In genomic region chr17:25248033-25248750, GRCm38 (mm10) we compare ENCODE assay signal across 22 mouse cellular contexts. TPM values are rescaled to one million over a fixed set of nuclear protein-coding genes. Genes with fewer than 3 reads are reported as not detected.
A peak's percentile ranks its signal among the peaks of the same experiment; 100 is the strongest.
DNase-seq lines count a peak whose midpoint lies in the region; ATAC-seq and TF ChIP-seq lines count a peak whose summit lies in the region.
"Had no signal": no experiment of that assay in that cellular context is flagged by ENCODE, and none has a peak within 500 bp of the region (broad histone marks: within the 10 kb centered on the region; RNA-seq: fewer than 3 reads in every experiment).

No protein-coding gene starts in this region.

- H3K9ac ChIP-seq in liver, postnatal 0 days (replicated peaks) = no peak overlapping the region
- H3K9ac ChIP-seq: forebrain, embryonic 15.5 days; heart, embryonic 12.5 days; lung, embryonic 15.5 days had no signal

- no peak overlapping the region for H3K27ac ChIP-seq in liver, postnatal 0 days (ENCODE audit: low read depth)
- H3K27ac ChIP-seq: forebrain, embryonic 15.5 days; hindbrain, embryonic 10.5 days; lung, embryonic 15.5 days; macrophage had no signal

- peak overlapping the region; percentile 29 for H3K4me2 ChIP-seq in liver, postnatal 0 days (ENCODE audit: low read depth, low read length)
- H3K4me2 ChIP-seq: forebrain, embryonic 15.5 days; heart, embryonic 12.5 days; lung, embryonic 15.5 days had no signal

- no peak for DNase-seq in liver, postnatal 0 days
- DNase-seq in liver = no peak
- DNase-seq in CD4-positive, CD25-positive, alpha-beta regulatory T cell, adult 2 months (ENCODE audit: low read depth, low spot score) = peak; percentile 44
- no peak for DNase-seq in frontal cortex, postnatal 36 days (ENCODE audit: low spot score in 2 of 2)
- DNase-seq in kidney, adult 18-20 months = no peak
- no peak for DNase-seq in testis, postnatal 14 days (ENCODE audit: low spot score)
- DNase-seq: cerebellum, adult 18-20 months; cerebellum, postnatal 36 days; kidney, adult 9 months; layer of hippocampus, postnatal 36 days had no signal

- no peak for TF ChIP-seq EP300 in liver, postnatal 0 days (IDR thresholded peaks at IDR 0.05; ENCODE audit: low read depth)

- 49% methylated on average over 18 of the region's 18 CpGs for WGBS in liver, postnatal 0 days (ENCODE audit: insufficient replicate concordance)

- no peak for ATAC-seq in liver, postnatal 0 days
- ATAC-seq in hematopoietic stem cell, adult 5-6 weeks (replicated peaks in 1 of 2; ENCODE audit: insufficient read depth in 1 of 2, low FRiP score in 2 of 2, low TSS enrichment in 1 of 2, low read depth in 1 of 2, poor library complexity in 2 of 2, severe bottlenecking in 2 of 2) = peak; percentile 81 to 84
- ATAC-seq in neutrophil, adult 5-6 weeks (ENCODE audit: extremely low read depth, insufficient number of reproducible peaks, low FRiP score, poor library complexity, severe bottlenecking) = peak; percentile 10; the same call in 1 of the 2 replicates
- ATAC-seq: forebrain, embryonic 15.5 days had no signal

- no peak for TF ChIP-seq CTCF in liver, postnatal 0 days (IDR thresholded peaks at IDR 0.05; ENCODE audit: low read depth)

- 0 out of 2 replicates have a peak, but pooled peaks cover 4% of the 10 kb centered on the region for H3K27me3 ChIP-seq in liver, postnatal 0 days (ENCODE audit: insufficient read depth, low read length)
- H3K27me3 ChIP-seq: forebrain, embryonic 15.5 days had no signal

- no peak overlapping the region for H3K4me3 ChIP-seq in liver, postnatal 0 days (ENCODE audit: low read depth, low read length)
- H3K4me3 ChIP-seq: forebrain, embryonic 15.5 days; heart, embryonic 12.5 days; hindbrain, embryonic 10.5 days; lung, embryonic 15.5 days had no signal

- H3K4me1 ChIP-seq in liver, postnatal 0 days (ENCODE audit: insufficient read depth) = no peaks in the 10 kb centered on the region
- H3K4me1 ChIP-seq: forebrain, embryonic 15.5 days; heart, embryonic 12.5 days; lung, embryonic 15.5 days had no signal

- no peaks in the 10 kb centered on the region for H3K9me3 ChIP-seq in liver, postnatal 0 days (ENCODE audit: low read length)
- H3K9me3 ChIP-seq: forebrain, embryonic 15.5 days; heart, embryonic 12.5 days; hindbrain, embryonic 10.5 days; lung, embryonic 15.5 days had no signal

- H3K36me3 ChIP-seq in liver, postnatal 0 days (replicated peaks; ENCODE audit: insufficient read depth, low read length) = peaks cover 2% of the 10 kb centered on the region

RNA-seq across cellular contexts. Expression of gene Baiap3, which starts 8.0 kb away (rescaled TPM):
- polyA plus RNA-seq in liver, postnatal 0 days (2015; fragmentation: Nextera tagmentation; extraction: Ambion mirVana) = 0.54 and 0.58 TPM in 2 replicates
- total RNA-seq in hematopoietic stem cell, adult 5-6 weeks (2017) = 1.3 and 1.8 TPM in 2 replicates
- 5.4 and 7.8 TPM in 2 replicates for total RNA-seq in neutrophil, adult 5-6 weeks (2017)
- polyA plus RNA-seq: macrophage had no signal

RNA-seq across cellular contexts. Expression of gene Tsr3, which starts 8.2 kb away (rescaled TPM):
- 19.1 and 19.7 TPM in 2 replicates for polyA plus RNA-seq in liver, postnatal 0 days (2015; fragmentation: Nextera tagmentation; extraction: Ambion mirVana)
- 29.1 and 29.9 TPM in 2 replicates for total RNA-seq in hematopoietic stem cell, adult 5-6 weeks (2017)
- 19.8 and 20.5 TPM in 2 replicates for total RNA-seq in neutrophil, adult 5-6 weeks (2017)

RNA-seq across cellular contexts. Expression of gene Gnptg, which starts 8.3 kb away (rescaled TPM):
- 21.2 and 22.8 TPM in 2 replicates for polyA plus RNA-seq in liver, postnatal 0 days (2015; fragmentation: Nextera tagmentation; extraction: Ambion mirVana)
- 16.6 and 21.9 TPM in 2 replicates for total RNA-seq in hematopoietic stem cell, adult 5-6 weeks (2017)
- 14.4 and 19.4 TPM in 2 replicates for total RNA-seq in neutrophil, adult 5-6 weeks (2017)

RNA-seq across cellular contexts. Expression of gene Ube2i, which starts 26.2 kb away (rescaled TPM):
- 155 and 164 TPM in 2 replicates for polyA plus RNA-seq in liver, postnatal 0 days (2015; fragmentation: Nextera tagmentation; extraction: Ambion mirVana)
- total RNA-seq in hematopoietic stem cell, adult 5-6 weeks (2017) = 371 and 385 TPM in 2 replicates
- total RNA-seq in neutrophil, adult 5-6 weeks (2017) = 303 and 329 TPM in 2 replicates

RNA-seq across cellular contexts. Expression of gene Prss34, which starts 50.0 kb away (rescaled TPM):
- polyA plus RNA-seq in liver, postnatal 0 days (2015; fragmentation: Nextera tagmentation; extraction: Ambion mirVana) = 11.1 and 15.4 TPM in 2 replicates
- 10.8 and 48.7 TPM in 2 replicates for total RNA-seq in hematopoietic stem cell, adult 5-6 weeks (2017)
- 0.58 TPM in 1 of 2 replicates, not detected in the other for total RNA-seq in neutrophil, adult 5-6 weeks (2017)
- total RNA-seq: layer of hippocampus, postnatal 36 days; left cerebral cortex, postnatal 25 days; liver, adult 2 months had no signal
- polyA plus RNA-seq: embryonic facial prominence, embryonic 11.5 days; heart, embryonic 12.5 days; hindbrain, embryonic 10.5 days; large intestine, adult 2 months; liver, adult 2 months; neural tube, embryonic 14.5 days had no signal
